Mouse (Mus musculus) left cerebral cortex, adult 18-20 months (tissue): ENCODE measurements around the gene Gucy2e. TPM values are rescaled to one million over a fixed set of nuclear protein-coding genes. Genes with fewer than 3 reads are reported as not detected.

Source experiments
- DNase-seq, 2 experiments: peaks; one replicate each; pipeline ENCODE4 v3.0.0; 2021 to 2022; ENCODE audit warnings: low spot score in 2 of 2, mixed read lengths in 1 of 2
- long read RNA-seq, 2 experiments: library from polyadenylated mRNA; stranded (forward); transcript quantifications; one replicate each; pipeline ENCODE4 v2.0.0; 2021
- total RNA-seq, 2 experiments: library from RNA; stranded (reverse); gene quantifications; 2 replicates each; pipeline ENCODE4 v1.2.3; 2021

The Gucy2e gene
- 1 to 10 TPM; 1.2 TPM for total RNA-seq
- long read RNA-seq, experiment 1, result 0 reads
- long read RNA-seq, experiment 2, partial matches to known transcripts, result 2 of 2 reads
- long read RNA-seq, experiment 2, other reads (novel, unspliced or antisense), result 0 of 2 reads

- DNase-seq, result no peak
Measured at GRCm38 (mm10) chr11:69236926-69237260, at the start of gene Gucy2e. Gucy2e (minus strand) TSS chr11:69237036.

- no peak for DNase-seq
Measured at GRCm38 (mm10) chr11:69277267-69277666, 40.4 kb upstream of the Gucy2e start.

GRCm38 (mm10) chr11:69276081-69276480 lies 39.2 kb upstream of the Gucy2e start:
- DNase-seq, result no peak

GRCm38 (mm10) chr11:69275650-69276049 lies 38.8 kb upstream of the Gucy2e start:
- DNase-seq, result no peak

- DNase-seq, result peak; percentile 77 to 88
Measured at GRCm38 (mm10) chr11:69272122-69272740, 35.4 kb upstream of the Gucy2e start.

GRCm38 (mm10) chr11:69269575-69269974 lies 32.7 kb upstream of the Gucy2e start:
- DNase-seq, result peak; percentile 77 to 85

GRCm38 (mm10) chr11:69268100-69268499 lies 31.3 kb upstream of the Gucy2e start:
- DNase-seq, result no peak

- DNase-seq, result no peak
Measured at GRCm38 (mm10) chr11:69267341-69267740, 30.5 kb upstream of the Gucy2e start.

GRCm38 (mm10) chr11:69266253-69266652 lies 29.4 kb upstream of the Gucy2e start:
- DNase-seq, result peak; percentile 84 to 85

- DNase-seq, result no peak
Measured at GRCm38 (mm10) chr11:69265410-69265809, 28.6 kb upstream of the Gucy2e start.

- no peak for DNase-seq
Measured at GRCm38 (mm10) chr11:69264276-69264675, 27.4 kb upstream of the Gucy2e start.

GRCm38 (mm10) chr11:69260111-69260510 lies 23.3 kb upstream of the Gucy2e start:
- DNase-seq, result no peak

- DNase-seq, result peak; percentile 40 to 47
Measured at GRCm38 (mm10) chr11:69258287-69258686, 21.5 kb upstream of the Gucy2e start.

GRCm38 (mm10) chr11:69257807-69258206 lies 21.0 kb upstream of the Gucy2e start:
- no peak for DNase-seq

- DNase-seq, result no peak
Measured at GRCm38 (mm10) chr11:69257072-69257471, 20.2 kb upstream of the Gucy2e start.

- DNase-seq, result no peak
Measured at GRCm38 (mm10) chr11:69254808-69255207, 18.0 kb upstream of the Gucy2e start.

GRCm38 (mm10) chr11:69253131-69253530 lies 16.3 kb upstream of the Gucy2e start:
- no peak for DNase-seq

- DNase-seq, result no peak
Measured at GRCm38 (mm10) chr11:69251953-69252352, 15.1 kb upstream of the Gucy2e start.

- no peak for DNase-seq
Measured at GRCm38 (mm10) chr11:69251135-69251842, 14.5 kb upstream of the Gucy2e start.

- no peak for DNase-seq
Measured at GRCm38 (mm10) chr11:69250106-69250505, 13.3 kb upstream of the Gucy2e start.

- no peak for DNase-seq
Measured at GRCm38 (mm10) chr11:69249131-69249530, 12.3 kb upstream of the Gucy2e start.

GRCm38 (mm10) chr11:69245643-69246042 lies 8.8 kb upstream of the Gucy2e start:
- no peak for DNase-seq

- peak; percentile 48 to 56 for DNase-seq
Measured at GRCm38 (mm10) chr11:69244911-69245310, 8.1 kb upstream of the Gucy2e start.
